Mouse (Mus musculus) layer of hippocampus, postnatal 10 days (tissue): ENCODE results near the gene Gm5741. TPM values are rescaled to one million over a fixed set of nuclear protein-coding genes. Genes with fewer than 3 reads are reported as not detected.
A peak's percentile ranks its signal among the peaks of the same experiment; 100 is the strongest.

Experiments used
- DNase-seq, 2 experiments: peaks; one replicate each; pipeline ENCODE4 v3.0.0; 2021; ENCODE audit warnings: low spot score in 2 of 2
- total RNA-seq, 2 experiments: library from RNA; stranded (reverse); gene quantifications; 2 replicates each; pipeline ENCODE4 v1.2.3; 2021

Gene Gm5741
- total RNA-seq, 2 experiments from 2014 or later = not detected

DNA sequence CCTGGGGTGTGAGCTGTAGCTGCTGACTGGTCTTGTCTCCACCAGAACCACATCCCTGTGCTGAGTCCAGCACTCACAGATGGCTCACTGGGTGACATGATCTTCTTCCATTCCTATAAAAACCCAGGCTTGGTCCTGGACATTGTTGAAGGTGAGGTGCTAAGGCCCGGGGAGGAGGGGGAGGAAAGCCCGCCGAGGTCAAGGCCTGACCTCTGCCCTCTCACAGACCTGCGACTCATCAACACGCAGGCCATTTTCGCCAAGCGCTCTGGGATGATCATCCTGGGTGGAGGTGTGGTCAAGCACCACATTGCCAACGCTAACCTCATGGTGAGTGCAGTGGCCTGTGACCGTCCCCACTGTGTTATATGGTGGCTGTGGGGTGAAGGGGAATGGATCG, 6.4 kb upstream of the Gm5741 start:
- no peak for DNase-seq

DNA sequence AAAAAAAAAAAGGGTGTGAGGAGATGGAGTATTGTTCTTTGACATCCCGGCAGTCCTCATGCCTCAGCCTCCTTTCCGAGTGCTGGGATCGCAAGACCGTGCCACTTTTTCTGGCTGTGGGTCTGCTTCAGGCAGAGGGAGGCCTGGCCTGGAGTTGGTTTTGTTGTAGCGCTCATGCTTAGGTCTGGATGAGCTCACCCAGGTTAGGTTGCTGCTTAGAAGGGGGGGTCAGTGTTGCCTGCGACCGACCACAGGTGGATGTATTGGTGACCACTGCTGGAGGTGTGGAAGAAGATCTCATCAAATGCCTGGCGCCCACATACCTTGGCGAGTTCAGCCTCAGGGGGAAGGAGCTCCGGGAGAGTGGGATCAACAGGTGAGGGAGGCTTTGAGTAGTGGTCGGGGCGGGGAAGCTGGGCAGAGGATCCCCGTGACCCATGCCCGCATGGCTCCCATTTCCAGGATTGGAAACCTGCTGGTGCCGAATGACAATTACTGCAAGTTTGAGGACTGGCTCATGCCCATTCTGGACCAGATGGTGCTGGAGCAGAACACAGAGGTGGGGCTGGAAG, 5.3 kb upstream of the Gm5741 start:
- no peak for DNase-seq

DNA sequence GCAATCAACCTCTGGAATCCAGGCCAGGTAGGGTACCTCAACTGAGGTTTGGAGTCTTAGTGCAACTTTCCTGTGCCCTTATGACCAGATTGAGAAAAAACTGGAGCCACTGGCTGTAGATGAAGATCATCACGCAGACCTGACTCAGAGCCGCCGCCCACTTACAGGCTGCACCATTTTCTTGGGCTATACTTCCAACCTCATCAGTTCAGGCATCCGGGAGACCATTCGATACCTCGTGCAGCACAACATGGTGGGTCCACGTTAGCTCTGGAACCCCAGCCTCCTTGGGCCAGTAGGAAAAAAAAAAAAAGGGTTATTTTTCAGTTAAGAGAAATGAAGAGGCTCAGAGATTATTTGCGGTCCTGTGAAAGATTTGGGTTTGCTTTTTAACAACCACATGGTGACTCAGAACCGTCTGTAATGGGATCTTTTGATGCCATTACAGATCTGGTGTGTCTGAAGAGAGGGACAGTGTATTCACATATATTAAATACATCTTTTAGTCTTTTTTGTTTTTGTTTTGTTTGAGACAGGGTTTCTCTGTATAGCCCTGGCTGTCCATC, 4.7 kb upstream of the Gm5741 start:
- DNase-seq = no peak

DNA sequence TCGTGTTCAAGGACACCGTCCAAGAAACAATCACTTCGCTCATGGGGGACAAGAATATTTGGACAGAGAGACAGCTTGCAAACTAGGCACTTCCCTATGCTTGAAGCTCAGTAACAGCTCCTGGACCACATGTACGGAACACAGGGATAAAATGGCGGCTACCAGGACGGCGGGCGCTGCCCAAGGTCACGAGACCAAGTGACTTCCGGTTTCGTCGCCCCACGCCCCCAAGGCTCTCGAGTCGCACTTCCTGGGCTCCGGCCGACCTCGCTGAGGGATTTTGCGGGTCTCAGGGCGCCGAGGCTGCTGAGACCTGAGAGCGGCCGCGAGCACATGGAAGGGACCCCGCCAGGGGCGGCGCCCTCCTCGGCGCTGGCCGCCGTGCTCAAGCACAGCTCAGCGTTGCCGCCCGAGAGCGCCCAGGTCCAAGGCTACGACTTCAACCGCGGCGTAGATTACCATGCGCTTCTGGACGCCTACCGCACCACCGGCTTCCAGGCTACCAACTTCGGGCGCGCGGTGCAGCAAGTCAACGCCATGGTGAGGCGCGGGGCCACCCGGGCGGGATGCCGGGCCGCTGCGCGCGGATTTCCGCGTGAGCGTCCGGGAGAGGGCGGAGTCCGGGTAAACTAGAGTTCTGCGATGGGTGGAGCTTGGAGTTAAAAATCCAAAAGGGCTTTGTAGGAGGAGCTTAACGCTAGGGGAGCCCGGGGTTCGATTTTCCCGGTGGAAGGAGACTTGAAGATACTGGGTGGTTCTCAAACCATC, 3.9 kb upstream of the Gm5741 start, which contains the start of gene Dhps:
Dhps (plus strand) TSS at position 244 of the 768 bp plus-strand sequence.
- peak; percentile 84 to 90 for DNase-seq

DNA sequence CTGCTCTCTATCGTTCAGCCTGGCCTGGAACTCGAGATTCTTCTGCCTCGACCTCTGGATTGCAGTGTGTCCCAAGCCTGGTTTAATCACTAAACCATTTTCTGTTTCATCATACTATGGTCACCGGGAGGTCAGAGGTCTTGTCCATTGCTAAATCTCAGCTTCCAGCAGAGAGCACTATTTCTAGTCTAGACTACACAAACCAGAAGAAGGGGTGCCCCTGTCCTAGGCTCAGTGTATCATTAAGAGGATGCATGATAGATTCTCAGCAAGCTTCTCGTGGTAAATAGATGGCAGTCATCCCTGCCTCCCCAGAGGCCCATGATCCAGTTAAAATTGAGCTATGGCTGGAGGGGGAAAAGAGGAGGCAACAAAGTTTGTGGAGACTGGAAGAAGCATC, 3.3 kb upstream of the Gm5741 start:
- DNase-seq = no peak

DNA sequence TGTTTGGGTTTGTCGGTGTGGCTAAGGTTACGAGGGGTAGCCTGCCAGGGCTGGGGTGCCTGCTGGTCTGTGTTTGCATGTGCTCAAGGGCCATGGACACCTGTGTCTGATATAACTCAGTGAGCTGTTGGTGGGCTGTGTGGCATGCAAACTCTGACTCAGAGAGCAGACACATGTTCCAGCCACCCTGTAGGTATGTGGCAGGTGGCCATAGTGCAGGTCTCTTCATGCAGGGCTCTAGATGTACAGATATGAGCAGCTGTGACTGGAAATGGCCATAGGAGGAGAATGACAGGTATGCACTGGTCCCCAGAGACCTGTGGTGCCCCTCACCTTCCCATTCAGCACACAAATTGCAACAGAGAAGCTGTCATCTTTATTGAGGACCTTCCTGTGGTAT, 627 bp downstream of the Gm5741 start:
- no peak for DNase-seq

DNA sequence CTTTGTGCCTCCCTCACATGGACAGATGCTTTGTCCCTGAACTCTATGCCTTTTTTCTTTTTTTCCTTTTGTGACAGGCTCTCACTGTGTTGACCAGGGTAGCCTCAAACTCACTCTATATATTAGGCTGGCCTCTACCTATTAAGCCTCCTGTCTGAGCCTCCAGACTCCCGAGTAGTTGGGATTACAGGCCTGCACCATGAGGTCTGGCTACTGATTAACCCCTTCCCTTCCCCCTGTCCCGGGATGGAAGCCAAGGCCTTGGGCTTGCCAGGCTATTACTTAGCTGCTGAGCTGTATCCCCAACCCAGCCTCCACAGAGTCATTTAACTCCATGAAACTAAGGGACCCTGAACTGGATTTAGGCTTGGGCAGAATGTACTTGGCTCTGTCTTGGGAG, 2.6 kb downstream of the Gm5741 start:
- no peak for DNase-seq

DNA sequence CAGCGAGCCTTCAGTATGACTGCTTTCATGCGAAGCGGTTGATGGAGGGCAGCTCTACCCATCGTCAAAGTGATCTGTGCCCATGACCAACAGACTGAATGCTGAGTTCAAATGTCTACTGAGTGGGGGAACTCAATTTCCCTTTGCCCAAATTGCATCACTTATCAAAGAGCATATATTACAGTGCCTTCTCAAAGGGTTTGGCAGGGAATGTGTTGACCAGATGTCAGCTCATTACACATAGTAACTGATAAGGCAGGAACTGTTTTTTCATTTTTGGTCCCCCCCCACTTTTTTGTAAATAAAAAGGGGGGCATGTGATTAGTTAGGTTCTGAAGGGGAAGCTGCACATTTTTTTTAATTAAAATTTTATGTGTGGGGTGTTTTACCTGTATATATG, 5.2 kb downstream of the Gm5741 start:
- no peak for DNase-seq

DNA sequence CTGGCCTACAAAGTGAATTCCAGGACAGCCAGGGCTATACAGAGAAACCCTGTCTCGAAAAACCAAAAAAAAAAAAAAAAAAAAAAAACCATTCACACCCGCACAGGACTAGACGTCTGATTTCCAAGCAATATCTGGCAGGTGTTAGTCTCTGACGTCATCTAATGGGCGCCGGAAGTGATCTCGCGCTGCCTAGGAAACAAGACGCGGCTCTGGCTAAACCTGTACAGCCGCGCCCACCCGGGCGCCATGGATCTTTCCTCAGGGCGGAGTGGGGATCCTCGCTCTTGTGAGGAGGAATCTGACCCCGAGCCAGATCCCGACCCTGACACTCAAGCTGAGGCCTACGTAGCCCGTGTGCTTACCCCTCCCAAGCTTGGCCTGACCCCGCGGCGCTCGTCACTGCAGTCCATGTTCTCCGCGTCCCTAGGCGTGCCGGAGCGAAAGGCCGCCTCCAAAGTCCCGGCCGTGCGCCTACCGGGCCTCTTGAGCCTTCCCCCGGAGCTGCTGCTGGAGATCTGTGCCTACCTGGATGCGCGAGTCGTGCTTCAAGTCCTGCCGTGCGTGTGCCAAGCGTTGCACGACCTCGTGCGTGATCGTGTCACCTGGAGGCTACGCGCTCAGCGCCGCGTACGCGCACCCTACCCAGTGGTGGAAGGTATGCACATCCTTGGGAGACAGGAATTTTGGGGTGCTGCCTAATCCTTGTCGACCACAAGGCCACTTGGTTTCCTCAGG, 7.7 kb downstream of the Gm5741 start, which contains the start of gene Fbxw9:
Fbxw9 (plus strand) TSS at position 177 of the 738 bp plus-strand sequence.
- peak; percentile 88 to 89 for DNase-seq

DNA sequence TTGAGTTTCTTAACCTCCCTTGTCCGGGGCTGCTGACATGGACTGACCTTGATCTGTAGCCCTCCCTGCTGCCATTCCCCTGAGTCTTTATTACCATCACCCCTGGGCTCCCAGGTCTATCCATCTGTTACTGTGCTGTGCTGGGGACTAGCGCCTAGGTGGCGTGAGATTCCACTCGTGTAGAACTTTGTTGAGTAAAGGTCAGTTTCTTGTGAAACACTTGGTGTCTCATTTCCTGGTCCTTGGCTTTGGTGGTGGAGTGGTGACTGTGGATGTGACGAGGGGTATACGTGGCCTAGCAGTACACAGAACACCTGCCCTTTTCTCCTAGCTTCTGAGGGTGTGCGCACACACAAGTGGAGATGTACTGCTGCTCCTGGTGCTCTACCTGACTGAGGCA, 10.4 kb downstream of the Gm5741 start:
- no peak for DNase-seq

DNA sequence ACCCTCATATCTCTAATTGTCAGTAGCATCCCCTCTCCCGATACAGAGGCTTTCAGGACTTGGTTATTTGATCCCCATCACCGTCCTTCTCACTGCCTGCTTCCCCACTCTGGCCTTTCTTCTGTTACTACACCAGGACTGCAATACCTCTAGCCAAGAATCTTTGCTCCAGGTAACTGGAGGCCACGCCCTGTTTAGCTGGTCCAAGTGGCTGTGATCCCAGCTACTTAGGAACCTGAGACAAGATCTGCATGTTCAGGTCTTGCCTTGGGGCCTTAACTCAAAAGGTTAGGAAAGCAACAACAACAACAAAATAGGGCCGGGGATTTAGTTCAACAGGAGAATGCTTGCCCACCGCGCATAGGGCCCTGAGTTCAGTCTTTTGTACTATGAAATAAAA, 24.2 kb downstream of the Gm5741 start:
- DNase-seq = no peak

DNA sequence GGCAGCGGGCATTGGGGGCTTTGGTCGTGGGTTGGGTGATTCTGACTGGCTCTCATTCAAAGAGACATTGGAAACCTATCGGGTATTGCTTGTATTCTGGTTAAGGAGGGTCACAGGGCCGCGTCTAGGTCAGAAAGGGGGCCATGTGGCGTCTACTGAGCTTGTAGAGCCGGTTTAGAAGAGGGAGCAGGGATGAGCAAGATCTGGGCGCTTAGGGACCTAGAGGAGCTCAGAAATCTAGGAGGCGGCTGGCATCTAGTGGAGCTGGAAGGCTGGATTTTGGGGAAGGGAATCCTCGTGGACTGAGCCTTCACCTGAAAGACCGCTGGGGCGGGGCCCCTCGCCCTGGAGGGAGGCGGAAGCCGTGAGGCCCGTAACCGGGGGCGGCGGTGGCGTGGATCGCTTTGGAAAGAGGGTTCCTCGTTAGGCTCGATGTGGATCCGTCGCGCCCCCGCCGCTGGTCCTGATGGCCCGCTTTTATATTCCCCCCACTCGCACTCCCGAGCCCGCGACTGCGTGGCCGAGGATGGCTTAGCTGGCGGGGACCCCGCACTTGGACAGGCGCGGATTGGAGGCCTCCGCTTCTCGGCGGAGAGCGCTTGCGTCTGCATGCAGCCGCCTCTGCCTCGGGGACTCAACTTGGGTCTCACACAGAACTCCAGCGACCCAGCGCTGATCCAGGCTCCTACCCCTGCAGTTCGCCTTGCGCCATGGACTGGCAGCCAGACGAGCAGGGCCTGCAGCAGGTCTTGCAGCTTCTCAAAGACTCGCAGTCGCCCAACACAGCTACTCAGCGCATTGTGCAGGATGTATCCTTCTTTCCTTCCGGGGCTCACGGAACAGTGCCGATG, 29.9 kb downstream of the Gm5741 start:
- DNase-seq = peak; percentile 42 to 57

DNA sequence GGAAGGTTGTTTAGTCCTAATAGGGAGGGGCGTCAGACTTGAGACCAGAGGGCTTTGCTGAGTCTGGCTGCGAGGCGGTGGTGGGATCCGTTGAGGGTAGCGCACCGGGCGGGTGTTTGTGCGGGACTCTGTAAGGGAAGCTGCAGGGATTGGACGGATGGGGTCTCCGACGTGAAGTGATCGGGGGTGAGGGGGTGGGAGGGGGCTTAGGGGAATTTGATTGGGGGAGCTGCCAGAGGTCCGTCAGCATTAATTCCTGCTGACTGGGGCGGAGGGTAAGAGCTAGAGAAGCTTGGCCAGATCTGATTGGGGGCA, 30.5 kb downstream of the Gm5741 start:
- DNase-seq = no peak

DNA sequence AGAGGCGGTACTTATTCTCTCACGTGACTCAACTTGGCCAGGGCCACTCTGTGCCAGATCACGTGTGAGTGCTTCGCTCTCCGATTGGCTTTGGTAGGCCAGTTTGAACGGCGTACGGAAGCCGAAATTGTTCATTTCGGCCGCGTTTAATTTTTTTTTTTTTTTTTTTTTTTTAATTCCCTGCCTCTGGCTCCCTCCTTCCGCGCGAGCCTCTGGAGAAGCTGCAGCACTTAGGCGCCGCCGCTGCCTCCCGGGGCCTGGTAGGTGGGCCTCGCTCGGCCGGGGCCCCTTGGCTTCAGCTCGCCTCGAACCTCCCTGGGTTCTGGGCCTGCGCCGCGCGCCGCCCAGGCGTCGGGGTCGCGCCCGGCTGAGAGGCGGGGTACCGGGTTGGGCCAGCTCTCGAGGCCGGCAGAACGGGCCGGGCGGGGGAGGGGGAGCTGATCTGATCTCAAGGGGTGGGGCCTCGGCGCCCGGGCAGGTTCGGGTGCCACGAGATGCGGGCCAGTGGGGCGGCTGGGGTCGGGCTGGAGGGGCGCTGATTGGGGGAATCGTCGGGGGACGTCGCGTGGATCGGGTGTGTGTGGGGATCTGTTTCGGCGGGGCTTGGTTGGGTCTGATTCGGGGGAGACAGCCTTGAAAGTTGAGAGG, 30.9 kb downstream of the Gm5741 start, which contains the start of gene Tnpo2:
Tnpo2 (plus strand) TSS at position 198 of the 648 bp plus-strand sequence.
- DNase-seq = peak; percentile 84 to 89

DNA sequence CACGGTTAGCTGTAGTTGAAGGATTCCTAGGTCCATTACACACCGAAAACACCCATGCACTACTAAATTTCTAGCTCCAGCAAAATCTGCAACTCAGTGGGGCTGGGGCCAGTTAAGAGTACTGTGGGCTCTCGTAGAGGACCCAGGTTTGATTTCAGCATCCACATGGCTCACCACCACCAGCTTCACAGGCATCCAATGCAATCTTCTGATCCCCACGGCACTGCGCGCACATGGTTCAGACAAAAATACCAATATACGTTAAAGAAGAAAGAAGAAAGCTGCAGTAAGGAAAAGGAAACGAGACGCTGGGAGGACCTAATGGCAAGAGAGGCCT, 31.4 kb downstream of the Gm5741 start:
- no peak for DNase-seq

DNA sequence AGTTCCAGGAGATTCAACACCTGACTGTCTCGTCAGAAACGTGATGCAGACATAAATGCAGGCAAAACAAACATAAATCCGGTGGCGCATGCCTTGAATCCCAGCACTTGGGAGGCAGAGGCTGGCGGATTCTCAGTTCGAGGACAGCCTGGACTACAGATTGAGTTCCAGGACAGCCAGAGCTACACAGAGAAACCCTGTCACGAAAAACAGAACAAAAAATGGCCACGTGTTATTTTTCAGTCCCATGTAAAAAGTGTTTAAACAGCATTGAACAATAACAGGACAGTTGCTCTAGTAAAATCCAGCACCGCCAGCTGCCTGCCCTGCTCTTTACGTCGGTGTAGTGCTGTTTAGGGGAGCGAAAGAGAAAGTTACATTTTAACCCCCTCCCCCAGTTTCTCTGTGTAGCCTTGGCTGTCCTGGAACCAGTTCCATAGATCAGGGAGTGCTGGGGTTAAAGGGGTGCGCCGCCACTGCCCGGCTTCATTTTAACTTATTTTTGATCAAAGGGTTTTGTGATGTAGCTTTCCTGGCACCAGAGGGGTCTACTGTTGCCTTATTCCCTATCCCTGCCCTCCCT, 32.0 kb downstream of the Gm5741 start:
- no peak for DNase-seq

DNA sequence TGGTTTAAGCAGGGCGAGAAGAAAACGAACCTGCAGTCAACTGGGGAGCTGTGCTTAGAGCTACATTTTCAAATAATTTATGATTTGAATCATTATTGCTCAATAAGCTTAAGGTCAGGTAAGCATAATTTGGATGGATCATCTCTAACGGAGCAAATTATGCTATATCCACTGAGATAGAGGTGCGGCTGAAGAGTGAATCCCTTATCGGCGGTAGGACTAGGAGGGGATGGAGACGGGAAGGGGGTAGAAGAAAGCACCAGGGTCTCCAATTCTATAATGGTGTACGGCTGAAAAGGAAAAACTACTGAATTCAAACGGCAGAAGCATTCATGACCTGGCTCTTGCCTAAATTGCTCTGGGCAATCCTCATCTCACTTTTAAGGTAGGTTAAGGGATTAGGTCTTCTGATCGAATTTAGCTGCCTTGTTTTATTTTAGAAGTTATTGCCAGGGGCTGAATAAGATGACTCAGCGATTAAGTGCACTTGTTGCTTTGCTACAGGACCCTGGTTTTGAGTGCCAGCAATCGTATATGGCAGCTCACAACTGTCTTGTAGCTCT, 32.5 kb downstream of the Gm5741 start:
- no peak for DNase-seq

DNA sequence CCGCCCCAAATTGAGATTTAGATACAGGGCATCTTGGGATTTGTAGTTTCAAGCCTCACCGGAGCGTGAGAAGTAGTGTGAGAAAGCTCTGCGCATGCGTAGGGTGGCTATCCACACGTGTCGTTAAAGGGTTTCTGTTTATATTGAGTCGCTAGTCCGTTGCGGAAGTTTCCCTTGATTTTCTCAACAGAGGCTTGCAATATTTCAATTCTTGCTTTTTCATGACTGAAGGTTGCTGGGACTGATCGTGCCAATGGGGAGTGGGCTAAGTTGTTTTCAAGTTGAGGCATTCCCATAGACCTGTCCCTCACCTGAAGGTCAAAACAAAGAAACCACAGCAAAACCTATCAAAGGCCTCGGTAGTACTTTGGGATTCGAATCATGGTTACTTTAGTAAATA, 33.0 kb downstream of the Gm5741 start:
- DNase-seq = peak; percentile 69 to 77

DNA sequence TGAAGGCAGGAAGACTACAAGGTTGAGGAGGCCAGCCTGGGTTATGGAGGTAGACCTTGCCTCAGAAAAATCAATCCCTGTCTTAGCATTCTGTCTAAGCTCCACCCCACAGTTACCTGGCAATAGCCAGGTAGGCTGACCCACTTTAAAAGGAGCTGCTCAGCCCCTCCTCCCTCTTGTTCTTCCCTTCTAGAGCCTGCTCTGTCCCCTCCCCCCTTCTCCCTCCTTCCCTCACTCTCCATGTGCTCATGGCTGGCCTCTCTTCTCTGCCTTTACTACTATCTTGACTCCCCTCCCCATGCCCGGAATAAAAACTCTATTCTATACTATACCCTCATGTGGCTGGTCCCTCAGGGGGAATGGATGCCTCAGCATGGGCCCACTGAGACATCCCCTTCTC, 33.9 kb downstream of the Gm5741 start:
- DNase-seq = no peak
